Mouse (Mus musculus): Measurements from ENCODE around the gene Lrpap1.

DNA sequence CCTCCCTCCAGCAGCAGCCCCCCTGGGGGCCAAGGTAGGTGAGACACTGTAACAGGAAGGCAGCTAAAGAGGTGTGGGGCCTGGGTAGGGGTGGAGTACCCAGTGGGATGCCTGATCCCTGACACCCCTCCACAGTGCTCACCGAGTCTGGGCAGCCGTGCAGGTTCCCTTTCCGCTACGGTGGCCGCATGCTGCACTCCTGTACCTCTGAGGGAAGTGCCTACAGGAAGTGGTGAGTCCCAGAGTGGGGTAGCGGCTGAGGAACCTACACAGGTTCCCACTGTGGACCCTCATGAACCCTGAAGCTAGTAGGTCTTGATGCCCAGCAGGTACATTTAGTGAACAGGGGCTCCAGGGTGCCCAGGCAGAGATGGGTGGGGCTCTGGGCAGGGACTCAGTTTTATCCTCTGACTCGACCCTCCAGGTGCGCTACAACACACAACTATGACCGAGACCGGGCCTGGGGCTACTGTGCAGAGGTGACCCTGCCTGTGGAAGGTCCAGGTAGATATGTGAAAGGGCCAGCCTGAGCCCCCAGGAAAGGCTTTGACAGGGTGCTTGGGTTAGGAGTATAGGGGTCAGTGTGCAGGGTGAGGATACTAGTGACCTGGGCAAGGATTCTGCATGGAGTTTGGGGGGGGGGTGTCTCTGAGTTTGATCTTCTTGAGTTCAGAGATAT, 63.0 kb downstream of the Lrpap1 start:
- TF ChIP-seq POLR2A (IDR thresholded peaks at IDR 0.05; ENCODE audit: insufficient read depth, low read depth, low read length) (no peak), CTCF (IDR thresholded peaks at IDR 0.05) (no peak)

All from heart, adult 2 months (tissue).